Mouse (Mus musculus) embryonic facial prominence, embryonic 10.5 days (tissue): ENCODE data around the gene Vipas39. TPM values are rescaled to one million over a fixed set of nuclear protein-coding genes. Genes with fewer than 3 reads are reported as not detected.

ENCODE experiments used
- DNase-seq: peaks from one replicate; pipeline ENCODE4 v3.0.0-alpha.2; 2017; ENCODE audit warnings: low spot score
- H3K27ac ChIP-seq: fragments of 300-500 bp; sonication (generic); replicated peaks from 2 replicates; pipeline ENCODE4 v1.5.1; 2016; ENCODE audit warnings: mild to moderate bottlenecking
- H3K27me3 ChIP-seq: fragments of 300-500 bp; sonication (generic); replicated peaks from 2 replicates; pipeline ENCODE4 v1.6.1; 2016; ENCODE audit warnings: low read depth, mild to moderate bottlenecking; ENCODE audit not compliant: poor library complexity, severe bottlenecking
- H3K36me3 ChIP-seq: fragments of 300-500 bp; sonication (generic); replicated peaks from 2 replicates; pipeline ENCODE4 v1.6.1; 2016; ENCODE audit warnings: mild to moderate bottlenecking, moderate library complexity
- H3K4me1 ChIP-seq: fragments of 300-500 bp; sonication (generic); 2 replicates; pipeline ENCODE4 v1.6.1; 2016
- H3K4me3 ChIP-seq: fragments of 300-500 bp; sonication (generic); 2 replicates; pipeline ENCODE4 v1.5.1; 2016; ENCODE audit warnings: mild to moderate bottlenecking, moderate library complexity
- H3K9me3 ChIP-seq: fragments of 300-500 bp; sonication (generic); 2 replicates; pipeline ENCODE4 v1.6.1; 2016; ENCODE audit warnings: mild to moderate bottlenecking
- WGBS: fragments of 180-500 bp; shearing (Covaris S2); methylation state at CpG from one replicate; pipeline ENCODE4 v1.1.7; 2016; 5-methylcytosine and 5-hydroxymethylcytosine counted together
- polyA plus RNA-seq: library from polyadenylated mRNA; unstranded; fragments of >200 nt; fragmentation: Nextera tagmentation; extraction: Ambion mirVana; gene quantifications from 2 replicates; pipeline ENCODE4 v1.2.1, GENCODE M21; 2016

Gene Vipas39
- polyA plus RNA-seq, 1 experiment from 2014 or later: 56.5 TPM

DNA sequence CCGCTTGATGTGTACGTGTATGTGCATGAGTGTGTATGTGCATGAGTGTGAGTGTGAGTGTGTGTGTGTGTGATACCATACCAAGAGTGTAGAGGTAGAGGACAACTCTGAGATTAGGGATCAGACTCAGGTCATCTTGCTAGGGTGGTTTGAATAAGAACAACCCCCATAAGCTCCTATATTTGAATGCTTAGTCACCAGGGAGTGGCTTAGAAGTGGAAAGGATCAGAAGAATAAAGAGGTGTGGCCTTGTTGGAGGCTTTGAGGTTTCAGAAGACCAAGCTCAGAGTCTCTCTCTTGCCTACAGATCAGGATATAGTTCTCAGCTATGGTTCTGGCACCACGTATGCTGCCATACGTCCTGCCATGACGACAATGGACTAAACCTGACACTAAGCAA is 9.4 kb downstream of the Vipas39 start:
- no peak overlapping the region for H3K27ac ChIP-seq
- H3K36me3 ChIP-seq: peaks cover 99% of the 10 kb centered on the region
- 92% methylated on average over 5 of the region's 5 CpGs for WGBS
- DNase-seq: no peak
- H3K9me3 ChIP-seq: no peaks in the 10 kb centered on the region
- no peak overlapping the region for H3K4me3 ChIP-seq
- H3K4me1 ChIP-seq: no peaks in the 10 kb centered on the region
- H3K27me3 ChIP-seq: no peaks in the 10 kb centered on the region

DNA sequence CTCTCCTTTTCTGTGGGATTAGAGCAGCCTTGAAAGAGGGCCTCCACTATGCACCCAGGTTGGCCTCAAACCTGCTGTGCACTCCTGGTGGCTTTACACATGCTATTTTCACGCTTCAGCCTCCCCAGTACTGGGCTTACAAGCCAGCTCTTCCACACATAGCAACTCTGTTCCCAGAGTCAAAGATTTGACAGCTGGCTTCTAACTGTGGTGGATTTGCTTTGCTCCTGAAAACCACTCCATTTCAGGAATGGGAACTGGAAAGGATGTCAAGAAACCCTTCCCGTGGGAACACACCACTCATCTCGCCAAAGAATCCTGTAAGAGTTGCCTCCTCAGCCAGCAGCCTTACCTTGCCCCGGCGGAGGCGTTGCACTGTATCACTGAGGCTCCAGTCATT is 12.2 kb downstream of the Vipas39 start:
- Histone ChIP-seq H3K4me1 (no peaks in the 10 kb centered on the region), H3K36me3 (peaks cover 99% of the 10 kb centered on the region), H3K27ac (no peak overlapping the region), H3K27me3 (no peaks in the 10 kb centered on the region), H3K4me3 (no peak overlapping the region), H3K9me3 (no peaks in the 10 kb centered on the region)
- 93% methylated on average over 6 of the region's 6 CpGs for WGBS
- no peak for DNase-seq

DNA sequence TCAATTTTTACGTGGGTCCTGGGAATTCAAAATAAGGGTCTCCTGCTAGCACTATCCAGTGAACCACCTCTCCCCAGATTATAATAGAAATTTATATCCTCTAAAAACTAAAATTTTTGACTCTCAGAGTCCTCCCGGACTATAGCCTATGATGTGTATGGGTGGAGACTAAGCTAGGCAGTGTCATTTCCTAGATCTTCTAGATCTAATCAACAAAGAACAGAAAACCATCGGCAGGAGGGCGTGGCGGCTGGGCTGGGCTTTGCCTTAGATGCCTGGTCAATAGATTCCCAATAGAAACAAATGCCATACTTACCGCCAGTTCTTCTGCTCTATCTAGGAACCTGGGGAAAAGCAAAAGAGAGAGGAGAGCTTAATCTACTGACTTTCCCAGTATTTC is 15.9 kb downstream of the Vipas39 start:
- H3K27me3 ChIP-seq: no peaks in the 10 kb centered on the region
- H3K9me3 ChIP-seq: no peaks in the 10 kb centered on the region
- DNase-seq: no peak
- H3K4me1 ChIP-seq: no peaks in the 10 kb centered on the region
- H3K27ac ChIP-seq: no peak overlapping the region
- 93% methylated on average over 6 of the region's 6 CpGs for WGBS
- H3K4me3 ChIP-seq: no peak overlapping the region
- H3K36me3 ChIP-seq: peaks cover 95% of the 10 kb centered on the region

DNA sequence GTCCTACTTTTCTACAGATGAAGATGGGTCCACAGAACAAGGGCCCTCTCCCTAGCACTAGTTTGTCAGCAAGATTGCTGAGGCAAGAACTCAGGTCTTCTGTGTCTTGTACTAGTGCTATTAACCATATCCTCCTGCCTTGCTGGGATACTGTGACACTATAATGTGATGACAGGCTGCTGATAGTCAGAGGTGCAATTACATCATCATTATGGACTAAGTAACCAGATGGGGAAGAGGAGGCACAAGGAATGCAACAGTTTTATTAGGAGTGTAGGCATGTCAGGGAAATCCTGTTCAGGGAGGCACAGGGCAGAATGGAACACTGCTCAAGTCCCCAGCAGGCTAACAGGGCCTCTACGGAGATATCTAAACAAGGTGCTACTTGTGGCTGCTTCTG is 27.4 kb downstream of the Vipas39 start, which contains the start of gene Noxred1:
Gene Noxred1 (minus strand): TSS at position 101 of the 400 bp plus-strand sequence.
- peaks cover 51% of the 10 kb centered on the region for H3K36me3 ChIP-seq
- no peak within 1 kb of the TSS for H3K4me3 ChIP-seq
- no peak within 1 kb of the TSS for H3K27ac ChIP-seq
- H3K27me3 ChIP-seq: no peaks in the 10 kb centered on the region
- no peak for DNase-seq
- H3K9me3 ChIP-seq: no peaks in the 10 kb centered on the region
- no peaks in the 10 kb centered on the region for H3K4me1 ChIP-seq
- WGBS: 97% methylated on average over 1 of the region's 1 CpGs

DNA sequence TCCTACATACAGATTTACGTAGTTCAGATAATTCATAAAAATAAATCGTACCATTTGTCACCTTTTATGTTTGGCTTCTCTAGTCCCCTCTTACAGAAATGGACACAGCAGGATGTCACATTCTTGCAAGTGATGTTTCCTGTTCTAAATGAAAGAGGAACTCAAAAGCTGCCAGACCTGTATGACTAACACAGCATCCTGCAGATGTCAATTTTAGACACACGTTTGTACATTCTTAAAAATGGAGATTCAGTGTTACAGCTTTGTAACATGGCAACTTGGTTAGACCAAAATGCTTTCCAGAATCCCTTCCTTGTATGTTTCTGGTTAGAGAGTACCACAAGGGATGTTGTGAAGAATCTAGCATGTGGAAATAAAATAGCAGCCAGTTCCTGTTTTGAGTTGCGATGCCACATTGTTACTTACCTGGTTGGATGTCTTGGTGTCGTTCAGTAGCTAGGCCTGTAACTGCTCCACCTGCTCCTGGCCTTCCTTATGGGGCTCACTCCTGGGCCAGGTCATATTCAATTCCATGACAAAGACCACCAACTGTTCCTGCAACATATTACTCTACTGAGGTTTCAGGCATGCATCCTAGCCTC is 29.1 kb downstream of the Vipas39 start:
- Histone ChIP-seq H3K4me3 (no peak overlapping the region), H3K27me3 (no peaks in the 10 kb centered on the region), H3K27ac (no peak overlapping the region), H3K36me3 (peaks cover 41% of the 10 kb centered on the region), H3K4me1 (no peaks in the 10 kb centered on the region), H3K9me3 (no peaks in the 10 kb centered on the region)
- DNase-seq: no peak
- 92% methylated on average over 5 of the region's 5 CpGs for WGBS

DNA sequence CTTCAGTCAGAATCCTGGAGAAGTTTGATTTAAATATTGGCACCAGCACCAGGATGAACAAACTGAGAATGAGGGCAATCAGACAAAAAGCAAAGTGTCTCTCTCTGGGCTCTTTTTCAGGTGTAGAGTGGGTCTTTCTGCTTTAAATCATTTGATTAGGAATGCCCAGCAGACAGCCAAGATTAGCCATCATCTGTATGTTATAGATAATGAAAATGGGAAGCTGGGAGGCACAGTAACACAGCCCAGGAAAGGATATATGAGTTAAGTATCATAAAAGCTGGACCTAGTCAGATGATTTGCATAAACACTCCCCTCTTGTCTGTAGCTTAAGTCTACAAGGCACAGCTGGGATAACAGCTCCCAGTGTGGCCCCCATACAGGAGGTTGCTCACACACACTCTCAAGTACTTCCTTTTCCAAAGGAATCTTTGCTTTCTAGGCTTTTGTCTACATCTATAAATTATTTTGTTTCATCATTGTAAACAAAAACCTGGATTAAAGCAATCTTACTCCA is 35.6 kb downstream of the Vipas39 start:
- H3K4me1 ChIP-seq: no peaks in the 10 kb centered on the region
- 0 out of 2 replicates have a peak, but pooled peaks cover 3% of the 10 kb centered on the region for H3K36me3 ChIP-seq
- H3K9me3 ChIP-seq: no peaks in the 10 kb centered on the region
- H3K4me3 ChIP-seq: no peak overlapping the region
- DNase-seq: no peak
- no peaks in the 10 kb centered on the region for H3K27me3 ChIP-seq
- no peak overlapping the region for H3K27ac ChIP-seq

DNA sequence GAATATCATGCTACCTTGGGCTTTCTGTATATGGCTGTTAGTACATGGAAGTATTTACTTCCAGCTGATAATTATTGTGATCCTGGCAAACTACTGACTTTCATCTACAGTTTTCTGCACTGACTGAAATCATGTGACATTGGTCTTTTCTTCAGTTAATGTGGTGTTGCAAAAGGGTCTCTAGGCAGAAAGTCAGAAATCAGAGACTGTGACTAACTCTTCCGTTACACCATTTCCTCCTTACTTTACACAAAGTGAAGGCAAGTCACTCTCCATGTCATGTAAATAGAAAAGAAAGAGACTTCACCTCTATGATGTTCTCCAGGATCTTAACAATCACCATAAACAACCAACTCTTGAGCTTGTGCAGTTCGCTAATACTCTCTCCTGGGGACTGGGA is 36.4 kb downstream of the Vipas39 start:
- no peak overlapping the region for H3K27ac ChIP-seq
- WGBS: 89% methylated on average over 2 of the region's 2 CpGs
- H3K9me3 ChIP-seq: no peaks in the 10 kb centered on the region
- H3K36me3 ChIP-seq: 0 out of 2 replicates have a peak, but pooled peaks cover 3% of the 10 kb centered on the region
- DNase-seq: no peak
- no peaks in the 10 kb centered on the region for H3K4me1 ChIP-seq
- no peaks in the 10 kb centered on the region for H3K27me3 ChIP-seq
- H3K4me3 ChIP-seq: no peak overlapping the region

DNA sequence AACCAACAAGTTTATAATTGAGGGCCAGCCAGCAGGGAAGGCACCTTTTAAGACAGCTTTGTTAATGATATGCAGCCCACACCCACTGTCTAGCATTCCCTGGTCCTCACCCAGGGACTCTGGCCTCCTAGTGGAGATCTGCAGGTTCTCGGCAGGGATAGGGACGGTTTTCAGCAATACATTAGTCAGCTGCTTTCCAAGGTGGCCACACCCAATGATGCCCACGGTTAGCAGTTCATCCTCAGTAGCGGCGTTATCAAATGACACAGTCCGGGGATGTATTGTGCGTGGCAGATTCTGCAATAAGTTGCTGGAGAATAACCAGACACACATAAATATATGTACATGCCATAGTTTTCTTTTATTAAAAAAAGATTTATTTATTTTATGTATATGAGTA is 39.3 kb downstream of the Vipas39 start:
- Histone ChIP-seq H3K36me3 (0 out of 2 replicates have a peak, but pooled peaks cover 3% of the 10 kb centered on the region), H3K4me3 (no peak overlapping the region), H3K27me3 (no peaks in the 10 kb centered on the region), H3K27ac (no peak overlapping the region), H3K4me1 (no peaks in the 10 kb centered on the region), H3K9me3 (no peaks in the 10 kb centered on the region)
- WGBS: 75% methylated on average over 7 of the region's 7 CpGs
- no peak for DNase-seq

DNA sequence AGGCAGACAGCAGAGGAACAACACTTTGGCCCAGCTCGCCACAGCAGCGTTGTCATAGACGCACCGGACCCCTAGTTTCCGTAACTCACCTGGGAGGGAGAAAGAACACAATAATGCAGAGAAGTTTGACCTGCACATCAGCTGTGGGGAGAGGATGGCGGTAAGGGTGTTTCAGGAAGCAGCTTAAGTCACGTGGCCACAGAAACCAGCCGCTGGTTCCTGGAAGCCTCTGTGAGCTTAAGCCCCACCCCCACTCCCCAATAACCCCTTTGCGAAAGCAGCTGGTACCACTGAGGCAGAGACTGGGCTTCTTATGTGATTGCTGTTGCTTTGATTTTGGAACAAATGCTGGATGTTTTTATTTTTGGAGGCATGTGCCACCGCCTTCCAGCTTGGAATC is 41.1 kb downstream of the Vipas39 start:
- H3K4me1 ChIP-seq: no peaks in the 10 kb centered on the region
- WGBS: 71% methylated on average over 10 of the region's 10 CpGs
- no peaks in the 10 kb centered on the region for H3K27me3 ChIP-seq
- no peak overlapping the region for H3K27ac ChIP-seq
- H3K4me3 ChIP-seq: no peak overlapping the region
- DNase-seq: no peak
- H3K9me3 ChIP-seq: no peaks in the 10 kb centered on the region
- 0 out of 2 replicates have a peak, but pooled peaks cover 3% of the 10 kb centered on the region for H3K36me3 ChIP-seq

DNA sequence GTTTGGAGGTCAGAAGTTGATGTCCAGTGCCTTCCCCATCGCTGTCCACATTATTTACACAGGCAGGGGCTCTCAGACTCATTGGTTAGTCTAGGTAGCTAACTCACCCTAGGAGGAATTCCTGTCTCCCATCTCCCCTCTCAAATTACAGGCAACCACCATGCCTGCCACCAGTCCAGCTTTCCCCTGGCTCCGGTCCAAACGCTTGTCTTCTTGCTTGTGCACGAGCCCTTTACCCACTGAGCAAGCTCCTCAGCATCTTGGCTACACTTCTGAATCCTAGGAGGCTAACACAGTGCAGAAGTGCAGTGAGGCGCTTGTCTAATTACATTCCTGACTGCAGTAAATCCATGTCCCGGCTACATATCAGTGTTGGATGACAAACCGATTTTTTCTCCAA is 46.7 kb downstream of the Vipas39 start:
- 79% methylated on average over 7 of the region's 7 CpGs for WGBS
- H3K4me1 ChIP-seq: peaks cover 4% of the 10 kb centered on the region; the same call in 1 of the 2 replicates
- no peaks in the 10 kb centered on the region for H3K9me3 ChIP-seq
- no peaks in the 10 kb centered on the region for H3K27me3 ChIP-seq
- no peak overlapping the region for H3K27ac ChIP-seq
- DNase-seq: no peak
- H3K4me3 ChIP-seq: no peak overlapping the region
- H3K36me3 ChIP-seq: no peaks in the 10 kb centered on the region

DNA sequence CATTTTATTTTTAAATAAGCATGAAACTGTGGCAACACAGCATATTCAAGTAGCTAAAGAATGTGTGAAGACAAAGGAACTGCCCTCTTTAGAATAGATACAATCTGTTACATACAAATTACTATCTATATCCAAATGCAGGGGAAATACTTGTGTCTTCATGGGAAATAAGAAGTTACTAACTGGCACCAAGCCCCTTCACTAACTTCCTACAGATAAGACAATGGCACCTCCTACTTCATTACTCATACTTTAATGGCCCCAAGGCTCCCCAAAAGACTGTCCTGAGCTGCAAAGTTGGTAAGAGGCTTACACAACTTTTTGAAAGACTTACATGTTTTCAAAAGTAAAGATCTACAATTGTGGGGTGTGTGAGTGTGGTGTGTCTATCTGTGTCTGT is 48.5 kb downstream of the Vipas39 start:
- Histone ChIP-seq H3K27ac (no peak overlapping the region), H3K9me3 (no peaks in the 10 kb centered on the region), H3K27me3 (no peaks in the 10 kb centered on the region), H3K4me3 (no peak overlapping the region), H3K4me1 (peaks cover 4% of the 10 kb centered on the region; the same call in 1 of the 2 replicates), H3K36me3 (no peaks in the 10 kb centered on the region)
- no peak for DNase-seq

DNA sequence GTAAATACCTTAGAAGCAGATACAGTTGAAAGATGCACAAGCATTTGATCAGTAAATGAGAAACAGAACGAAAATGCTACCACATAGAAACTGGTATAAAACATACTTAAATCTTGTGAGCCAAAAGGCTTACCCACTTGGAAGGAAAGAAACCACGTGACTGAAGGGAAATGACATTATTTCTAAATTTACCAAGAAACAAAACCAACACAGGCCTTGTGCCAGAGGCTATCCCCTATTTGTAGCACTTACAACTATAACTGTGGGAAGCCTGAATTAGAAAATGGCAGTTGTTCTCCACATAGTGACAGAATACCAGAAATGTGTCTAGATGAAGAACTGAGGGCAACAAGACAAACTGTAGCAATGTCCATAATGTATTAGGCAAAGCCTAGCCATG is 50.0 kb downstream of the Vipas39 start:
- H3K4me3 ChIP-seq: no peak overlapping the region
- H3K4me1 ChIP-seq: peaks cover 4% of the 10 kb centered on the region; the same call in 1 of the 2 replicates
- no peaks in the 10 kb centered on the region for H3K9me3 ChIP-seq
- H3K36me3 ChIP-seq: no peaks in the 10 kb centered on the region
- no peaks in the 10 kb centered on the region for H3K27me3 ChIP-seq
- WGBS: 77% methylated on average over 2 of the region's 2 CpGs
- no peak overlapping the region for H3K27ac ChIP-seq
- DNase-seq: no peak

DNA sequence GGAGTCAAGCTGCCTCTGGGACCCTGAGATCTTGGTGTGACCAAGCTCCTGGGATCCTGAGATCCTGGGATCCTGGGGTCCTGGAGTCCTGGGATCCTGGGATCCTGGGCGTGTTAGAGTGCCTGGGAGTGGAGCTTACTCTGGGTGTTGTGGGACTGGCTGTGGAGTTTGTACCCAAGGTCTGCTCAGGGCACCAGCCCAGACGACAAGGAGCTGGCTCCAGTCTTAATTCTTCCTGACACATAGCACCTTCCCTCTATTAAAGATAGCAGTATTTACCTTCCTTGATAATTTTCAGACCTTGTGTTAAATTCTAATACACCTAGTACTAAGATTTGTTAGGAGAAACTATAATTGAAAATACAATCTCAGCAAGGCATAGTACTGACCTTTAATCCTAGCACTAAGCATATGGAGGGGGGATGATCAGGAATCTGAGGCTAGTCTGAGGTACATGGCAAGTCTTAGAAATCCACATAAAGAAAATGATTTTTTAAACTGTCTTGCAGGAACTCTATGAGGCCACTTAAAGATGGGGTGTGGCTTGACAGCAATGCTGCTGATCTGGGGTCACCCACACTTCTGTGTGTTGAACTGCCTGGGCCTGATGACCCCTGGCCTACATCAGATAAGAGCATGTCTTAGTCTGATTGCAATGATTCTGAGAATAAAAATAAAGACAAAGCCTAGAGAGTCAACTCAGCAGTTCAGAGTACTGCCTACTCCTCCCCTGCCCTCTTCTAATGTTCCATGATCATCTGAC is 53.0 kb downstream of the Vipas39 start:
- Histone ChIP-seq H3K4me3 (no peak overlapping the region), H3K4me1 (no peaks in the 10 kb centered on the region), H3K36me3 (no peaks in the 10 kb centered on the region), H3K9me3 (no peaks in the 10 kb centered on the region), H3K27ac (no peak overlapping the region), H3K27me3 (no peaks in the 10 kb centered on the region)
- no peak for DNase-seq
- 78% methylated on average over 2 of the region's 2 CpGs for WGBS
